Mouse (Mus musculus) embryonic facial prominence, embryonic 13.5 days (tissue): ENCODE results near the gene Arhgdia. TPM values are rescaled to one million over a fixed set of nuclear protein-coding genes. Genes with fewer than 3 reads are reported as not detected.
"Not testable (repeated sequence)": the region's sequence is repeated elsewhere in the genome, so short reads cannot be mapped to it uniquely, and the experiment has no call there.

Experiments used
- ATAC-seq: fragments of 200-750 bp; cut with Nextera tagmentation; 2 replicates; pipeline ENCODE4 v1.8.0; 2017; ENCODE audit warnings: low read depth; ENCODE audit not compliant: insufficient number of reproducible peaks, insufficient read depth, low FRiP score, low TSS enrichment
- H3K27ac ChIP-seq: fragments of 300-500 bp; sonication (generic); 2 replicates; pipeline ENCODE4 v1.5.1; 2015; ENCODE audit warnings: moderate library complexity, mild to moderate bottlenecking, inconsistent platforms
- H3K27me3 ChIP-seq: fragments of 300-500 bp; sonication (generic); 2 replicates; pipeline ENCODE4 v1.6.1; 2015; ENCODE audit warnings: mild to moderate bottlenecking, inconsistent platforms
- H3K36me3 ChIP-seq: fragments of 300-500 bp; sonication (generic); 2 replicates; pipeline ENCODE4 v1.6.1; 2015; ENCODE audit warnings: mild to moderate bottlenecking, inconsistent platforms
- H3K4me1 ChIP-seq: fragments of 300-500 bp; sonication (generic); 2 replicates; pipeline ENCODE4 v1.6.1; 2015; ENCODE audit warnings: inconsistent platforms
- H3K4me2 ChIP-seq: fragments of 300-500 bp; sonication (generic); 2 replicates; pipeline ENCODE4 v1.6.1; 2015; ENCODE audit warnings: moderate library complexity, mild to moderate bottlenecking, inconsistent platforms
- H3K4me3 ChIP-seq: fragments of 300-500 bp; sonication (generic); 2 replicates; pipeline ENCODE4 v1.5.1; 2015; ENCODE audit warnings: mild to moderate bottlenecking, inconsistent platforms
- H3K9ac ChIP-seq: fragments of 300-500 bp; sonication (generic); 2 replicates; pipeline ENCODE4 v1.6.1; 2015; ENCODE audit warnings: mild to moderate bottlenecking, inconsistent platforms
- H3K9me3 ChIP-seq: fragments of 300-500 bp; sonication (generic); 2 replicates; pipeline ENCODE4 v1.6.1; 2016; ENCODE audit warnings: inconsistent platforms
- WGBS: fragments of 180-500 bp; shearing (Covaris S2); methylation state at CpG from one replicate; pipeline ENCODE4 v1.1.7; 2015; ENCODE audit warnings: mixed read lengths; 5-methylcytosine and 5-hydroxymethylcytosine counted together
- polyA plus RNA-seq: library from polyadenylated mRNA; unstranded; fragments of >200 nt; fragmentation: Nextera tagmentation; extraction: Ambion mirVana; gene quantifications from 2 replicates; pipeline ENCODE4 v1.2.1, GENCODE M21; 2015

The Arhgdia gene
- polyA plus RNA-seq, 1 experiment from 2014 or later = 580 TPM

GRCm38 (mm10) chr11:120568324-120568723 is 13.1 kb downstream of the Arhgdia start:
- Histone ChIP-seq H3K27me3 (no peaks in the 10 kb centered on the region), H3K4me3 (no peak overlapping the region), H3K36me3 (peaks cover 78% of the 10 kb centered on the region), H3K4me1 (peaks cover 31% of the 10 kb centered on the region), H3K9ac (peak overlapping the region; percentile 16; the same call in 1 of the 2 replicates), H3K27ac (no peak overlapping the region), H3K9me3 (no peaks in the 10 kb centered on the region), H3K4me2 (no peak overlapping the region)
- no peak for ATAC-seq
- WGBS = 92% methylated on average over 6 of the region's 6 CpGs

GRCm38 (mm10) chr11:120565114-120565513 is 16.3 kb downstream of the Arhgdia start:
- H3K27me3 ChIP-seq = no peaks in the 10 kb centered on the region
- H3K4me3 ChIP-seq = no peak overlapping the region
- H3K27ac ChIP-seq = no peak overlapping the region
- H3K4me1 ChIP-seq = peaks cover 16% of the 10 kb centered on the region
- H3K36me3 ChIP-seq = peaks cover 95% of the 10 kb centered on the region
- WGBS = 87% methylated on average over 9 of the region's 9 CpGs
- H3K9me3 ChIP-seq = no peaks in the 10 kb centered on the region
- no peak overlapping the region for H3K9ac ChIP-seq
- no peak for ATAC-seq
- no peak overlapping the region for H3K4me2 ChIP-seq

- H3K4me1 ChIP-seq = peaks cover 7% of the 10 kb centered on the region; the same call in 1 of the 2 replicates
- no peak overlapping the region for H3K9ac ChIP-seq
- no peak overlapping the region for H3K27ac ChIP-seq
- H3K27me3 ChIP-seq = no peaks in the 10 kb centered on the region
- WGBS = 97% methylated on average over 13 of the region's 13 CpGs
- H3K4me3 ChIP-seq = no peak overlapping the region
- no peak overlapping the region for H3K4me2 ChIP-seq
- no peaks in the 10 kb centered on the region for H3K9me3 ChIP-seq
- peaks cover 94% of the 10 kb centered on the region for H3K36me3 ChIP-seq
- no peak for ATAC-seq
Observed at GRCm38 (mm10) chr11:120562949-120563348, 18.5 kb downstream of the Arhgdia start.

- Histone ChIP-seq H3K4me1 (no peaks in the 10 kb centered on the region), H3K4me2 (no peak overlapping the region), H3K27me3 (no peaks in the 10 kb centered on the region), H3K4me3 (no peak overlapping the region), H3K9me3 (no peaks in the 10 kb centered on the region; the same call in 1 of the 2 replicates), H3K27ac (no peak overlapping the region), H3K36me3 (peaks cover 82% of the 10 kb centered on the region), H3K9ac (no peak overlapping the region)
- no peak for ATAC-seq
- WGBS = 93% methylated on average over 13 of the region's 13 CpGs
Observed at GRCm38 (mm10) chr11:120560952-120561728, 20.3 kb downstream of the Arhgdia start.

GRCm38 (mm10) chr11:120558843-120559242 is 22.6 kb downstream of the Arhgdia start:
- H3K4me2 ChIP-seq, H3K4me3 ChIP-seq, H3K9me3 ChIP-seq, H3K27me3 ChIP-seq, H3K27ac ChIP-seq, ATAC-seq, H3K9ac ChIP-seq, H3K4me1 ChIP-seq: not testable (repeated sequence)
- WGBS = 86% methylated on average over 6 of the region's 6 CpGs
- peaks cover 59% of the 10 kb centered on the region for H3K36me3 ChIP-seq

- ATAC-seq = no peak
- 72% methylated on average over 2 of the region's 2 CpGs for WGBS
- Histone ChIP-seq H3K4me2 (no peak overlapping the region), H3K9me3 (no peaks in the 10 kb centered on the region; the same call in 1 of the 2 replicates), H3K9ac (peak overlapping the region; percentile 21; the same call in 1 of the 2 replicates), H3K4me3 (no peak overlapping the region), H3K36me3 (peaks cover 23% of the 10 kb centered on the region), H3K27ac (no peak overlapping the region), H3K4me1 (peaks cover 7% of the 10 kb centered on the region), H3K27me3 (no peaks in the 10 kb centered on the region)
Observed at GRCm38 (mm10) chr11:120555260-120555659, 26.2 kb downstream of the Arhgdia start.

- no peaks in the 10 kb centered on the region for H3K27me3 ChIP-seq
- no peak overlapping the region for H3K4me2 ChIP-seq
- 73% methylated on average over 7 of the region's 7 CpGs for WGBS
- no peak overlapping the region for H3K27ac ChIP-seq
- no peak for ATAC-seq
- H3K4me3 ChIP-seq = no peak overlapping the region
- H3K9me3 ChIP-seq = no peaks in the 10 kb centered on the region; the same call in 1 of the 2 replicates
- peaks cover 11% of the 10 kb centered on the region for H3K4me1 ChIP-seq
- peak overlapping the region; percentile 21; the same call in 1 of the 2 replicates for H3K9ac ChIP-seq
- H3K36me3 ChIP-seq = peaks cover 19% of the 10 kb centered on the region
Observed at GRCm38 (mm10) chr11:120554834-120555233, 26.6 kb downstream of the Arhgdia start.

- Histone ChIP-seq H3K9ac (no peak overlapping the region), H3K4me3 (no peak overlapping the region), H3K9me3 (no peaks in the 10 kb centered on the region; the same call in 1 of the 2 replicates), H3K27ac (no peak overlapping the region), H3K4me2 (no peak overlapping the region), H3K27me3 (no peaks in the 10 kb centered on the region), H3K4me1 (peaks cover 22% of the 10 kb centered on the region), H3K36me3 (0 out of 2 replicates have a peak, but pooled peaks cover 3% of the 10 kb centered on the region)
- no peak for ATAC-seq
- 73% methylated on average over 5 of the region's 5 CpGs for WGBS
Observed at GRCm38 (mm10) chr11:120552736-120553135, 28.7 kb downstream of the Arhgdia start.

- peak within 1 kb of the TSS; percentile 75 for H3K4me2 ChIP-seq
- peaks cover 5% of the 10 kb centered on the region; the same call in 1 of the 2 replicates for H3K36me3 ChIP-seq
- peak within 1 kb of the TSS; percentile 99 for H3K9ac ChIP-seq
- WGBS = 92% methylated on average over 28 of the region's 28 CpGs
- ATAC-seq = no peak
- H3K27ac ChIP-seq = peak within 1 kb of the TSS; percentile 90; the same call in 1 of the 2 replicates
- no peaks in the 10 kb centered on the region for H3K9me3 ChIP-seq
- H3K27me3 ChIP-seq = no peaks in the 10 kb centered on the region
- peaks cover 32% of the 10 kb centered on the region for H3K4me1 ChIP-seq
- peak within 1 kb of the TSS; percentile 97 for H3K4me3 ChIP-seq
Observed at GRCm38 (mm10) chr11:120550810-120551440, 30.5 kb downstream of the Arhgdia start, which contains the start of gene Ppp1r27. Ppp1r27 (minus strand) TSS chr11:120551132.

- ATAC-seq = peak; percentile 10; the same call in 1 of the 2 replicates
- WGBS = 75% methylated on average over 11 of the region's 11 CpGs
Observed at GRCm38 (mm10) chr11:120549986-120550809, 31.2 kb downstream of the Arhgdia start.

More at GRCm38 (mm10) chr11:120549986-120550809, 31.2 kb downstream of the Arhgdia start:
- no peaks in the 10 kb centered on the region for H3K9me3 ChIP-seq
- peak overlapping the region; percentile 99 for H3K9ac ChIP-seq
- H3K4me1 ChIP-seq = peaks cover 32% of the 10 kb centered on the region
- peak overlapping the region; percentile 90; the same call in 1 of the 2 replicates for H3K27ac ChIP-seq
- H3K4me2 ChIP-seq = peak overlapping the region; percentile 75
- peaks cover 10% of the 10 kb centered on the region for H3K36me3 ChIP-seq
- peak overlapping the region; percentile 97 for H3K4me3 ChIP-seq
- H3K27me3 ChIP-seq = no peaks in the 10 kb centered on the region
